Mouse (Mus musculus): ENCODE measurements at regions not wholly inside any gene's neighbourhood (a gene's known extent, or its start where the extent isn't known, plus 50 kb on each side); places are given as distances from the start of the nearest gene placed in this dataset.

GRCm38 (mm10) chr7:93646658-93647057, 567.0 kb downstream of the Fam181b start:
- WGBS = 91% methylated on average over 3 of the region's 3 CpGs
- no peak overlapping the region for H3K4me3 ChIP-seq (ENCODE audit: low read depth, low read length)
- H3K9ac ChIP-seq (ENCODE audit: low read length) = no peak overlapping the region
- ATAC-seq = no peak
- H3K4me1 ChIP-seq (ENCODE audit: control insufficient read depth, insufficient read depth, low read length) = no peaks in the 10 kb centered on the region
- no peaks in the 10 kb centered on the region for H3K9me3 ChIP-seq (replicated peaks; ENCODE audit: control insufficient read depth, low read length)
- no peaks in the 10 kb centered on the region for H3K36me3 ChIP-seq (ENCODE audit: control insufficient read depth, insufficient read depth, low read length)
- no peak overlapping the region for H3K4me2 ChIP-seq (ENCODE audit: low read length)
- DNase-seq (ENCODE audit: low spot score) = no peak
- no peak overlapping the region for H3K27ac ChIP-seq (ENCODE audit: low read depth, low read length)
- no peaks in the 10 kb centered on the region for H3K27me3 ChIP-seq (replicated peaks; ENCODE audit: control insufficient read depth, insufficient read depth, low read length)

GRCm38 (mm10) chr7:93665805-93666204, 586.1 kb downstream of the Fam181b start:
- Histone ChIP-seq H3K27me3 (replicated peaks; ENCODE audit: control insufficient read depth, insufficient read depth, low read length) (no peaks in the 10 kb centered on the region), H3K27ac (ENCODE audit: low read depth, low read length) (no peak overlapping the region), H3K4me1 (ENCODE audit: control insufficient read depth, insufficient read depth, low read length) (no peaks in the 10 kb centered on the region), H3K9me3 (replicated peaks; ENCODE audit: control insufficient read depth, low read length) (no peaks in the 10 kb centered on the region), H3K36me3 (ENCODE audit: control insufficient read depth, insufficient read depth, low read length) (no peaks in the 10 kb centered on the region), H3K9ac (ENCODE audit: low read length) (no peak overlapping the region), H3K4me2 (ENCODE audit: low read length) (no peak overlapping the region), H3K4me3 (ENCODE audit: low read depth, low read length) (no peak overlapping the region)
- no peak for ATAC-seq
- 64% methylated on average over 2 of the region's 2 CpGs for WGBS
- peak; percentile 46 for DNase-seq (ENCODE audit: low spot score)

GRCm38 (mm10) chr7:93671827-93672226, 592.2 kb downstream of the Fam181b start:
- no peaks in the 10 kb centered on the region for H3K9me3 ChIP-seq (replicated peaks; ENCODE audit: control insufficient read depth, low read length)
- peak; percentile 59 for DNase-seq (ENCODE audit: low spot score)
- no peaks in the 10 kb centered on the region for H3K27me3 ChIP-seq (replicated peaks; ENCODE audit: control insufficient read depth, insufficient read depth, low read length)
- no peak overlapping the region for H3K4me2 ChIP-seq (ENCODE audit: low read length)
- H3K9ac ChIP-seq (ENCODE audit: low read length) = no peak overlapping the region
- no peak overlapping the region for H3K4me3 ChIP-seq (ENCODE audit: low read depth, low read length)
- WGBS = 58% methylated on average over 3 of the region's 3 CpGs
- H3K36me3 ChIP-seq (ENCODE audit: control insufficient read depth, insufficient read depth, low read length) = no peaks in the 10 kb centered on the region
- no peak overlapping the region for H3K27ac ChIP-seq (ENCODE audit: low read depth, low read length)
- ATAC-seq = peak; percentile 60
- no peaks in the 10 kb centered on the region for H3K4me1 ChIP-seq (ENCODE audit: control insufficient read depth, insufficient read depth, low read length)

- ATAC-seq = no peak
Measured at GRCm38 (mm10) chr7:93672496-93672895, 592.8 kb downstream of the Fam181b start.

More at GRCm38 (mm10) chr7:93672496-93672895, 592.8 kb downstream of the Fam181b start:
- Histone ChIP-seq H3K36me3 (ENCODE audit: control insufficient read depth, insufficient read depth, low read length) (no peaks in the 10 kb centered on the region), H3K4me3 (ENCODE audit: low read depth, low read length) (no peak overlapping the region), H3K4me1 (ENCODE audit: control insufficient read depth, insufficient read depth, low read length) (no peaks in the 10 kb centered on the region), H3K27ac (ENCODE audit: low read depth, low read length) (no peak overlapping the region), H3K27me3 (replicated peaks; ENCODE audit: control insufficient read depth, insufficient read depth, low read length) (no peaks in the 10 kb centered on the region), H3K9ac (ENCODE audit: low read length) (no peak overlapping the region), H3K4me2 (ENCODE audit: low read length) (no peak overlapping the region), H3K9me3 (replicated peaks; ENCODE audit: control insufficient read depth, low read length) (no peaks in the 10 kb centered on the region)
- DNase-seq (ENCODE audit: low spot score) = peak; percentile 9
- 71% methylated on average over 1 of the region's 1 CpGs for WGBS

Measured in forebrain, embryonic 14.5 days (tissue).